Mouse (Mus musculus) MN1 (cell line): Measurements from ENCODE around the gene Spert.

Source experiments
- DNase-seq: peaks from one replicate; pipeline ENCODE4 v3.0.0-alpha.2; 2016; ENCODE audit warnings: low spot score

The Spert gene

GRCm38 (mm10) chr14:75592978-75593377, at the start of gene Spert:
Spert (minus strand) TSS chr14:75593116.
- DNase-seq = no peak

- DNase-seq = no peak
Observed at GRCm38 (mm10) chr14:75642080-75642479, 49.2 kb upstream of the Spert start, which contains the start of gene Erich6b. Erich6b (plus strand) TSS chr14:75642259.

GRCm38 (mm10) chr14:75641369-75641768, 48.5 kb upstream of the Spert start:
- no peak for DNase-seq

GRCm38 (mm10) chr14:75640846-75641245, 47.9 kb upstream of the Spert start:
- DNase-seq = peak; percentile 52

GRCm38 (mm10) chr14:75637641-75638040, 44.7 kb upstream of the Spert start:
- DNase-seq = no peak

GRCm38 (mm10) chr14:75636107-75636506, 43.2 kb upstream of the Spert start:
- no peak for DNase-seq

GRCm38 (mm10) chr14:75635350-75635749, 42.4 kb upstream of the Spert start:
- DNase-seq = peak; percentile 71

- DNase-seq = no peak
Observed at GRCm38 (mm10) chr14:75628870-75629269, 36.0 kb upstream of the Spert start.

GRCm38 (mm10) chr14:75622984-75623383, 30.1 kb upstream of the Spert start:
- DNase-seq = no peak

GRCm38 (mm10) chr14:75616375-75616774, 23.5 kb upstream of the Spert start:
- DNase-seq = no peak

GRCm38 (mm10) chr14:75609176-75609575, 16.3 kb upstream of the Spert start:
- no peak for DNase-seq

- no peak for DNase-seq
Observed at GRCm38 (mm10) chr14:75583870-75584269, 9.0 kb downstream of the Spert start.

- DNase-seq = no peak
Observed at GRCm38 (mm10) chr14:75579010-75579409, 13.9 kb downstream of the Spert start.

- DNase-seq = no peak
Observed at GRCm38 (mm10) chr14:75566303-75566702, 26.6 kb downstream of the Spert start.

- peak; percentile 78 for DNase-seq
Observed at GRCm38 (mm10) chr14:75565534-75566140, 27.3 kb downstream of the Spert start.

- DNase-seq = no peak
Observed at GRCm38 (mm10) chr14:75561577-75562331, 31.2 kb downstream of the Spert start.

- peak; percentile 49 for DNase-seq
Observed at GRCm38 (mm10) chr14:75541731-75542130, 51.2 kb downstream of the Spert start.

- DNase-seq = peak; percentile 74
Observed at GRCm38 (mm10) chr14:75540996-75541350, 51.9 kb downstream of the Spert start.

GRCm38 (mm10) chr14:75540216-75540995, 52.5 kb downstream of the Spert start:
- DNase-seq = no peak

- DNase-seq = no peak
Observed at GRCm38 (mm10) chr14:75539205-75539604, 53.7 kb downstream of the Spert start.
